Mouse (Mus musculus) heart, embryonic 14.5 days (tissue): ENCODE measurements around the gene E4f1. TPM values are rescaled to one million over a fixed set of nuclear protein-coding genes. Genes with fewer than 3 reads are reported as not detected.

Experiments
- ATAC-seq: fragments of 200-750 bp; cut with Nextera tagmentation; 2 replicates; pipeline ENCODE4 v1.8.0; 2017; ENCODE audit warnings: low read depth, moderate TSS enrichment; ENCODE audit not compliant: insufficient number of reproducible peaks, insufficient read depth, low FRiP score
- H3K27ac ChIP-seq, 2 experiments: fragments of 200-500 bp in 1 of 2; fragments of 300-500 bp in 1 of 2; sonication (generic) in 1 of 2; replicated peaks in 1 of 2; 2 replicates each; pipeline ENCODE4 v1.5.1; 2012 to 2014; ENCODE audit warnings: low read depth in 2 of 2, low read length in 2 of 2, control low read depth in 1 of 2, mild to moderate bottlenecking in 1 of 2, mixed read lengths in 1 of 2; ENCODE audit not compliant: control insufficient read depth in 1 of 2, insufficient read depth in 1 of 2
- H3K27me3 ChIP-seq: fragments of 300-500 bp; sonication (generic); 2 replicates; pipeline ENCODE4 v1.6.1; 2014; ENCODE audit warnings: mild to moderate bottlenecking, low read length, control low read depth; ENCODE audit not compliant: control insufficient read depth, insufficient read depth
- H3K36me3 ChIP-seq: fragments of 300-500 bp; sonication (generic); 2 replicates; pipeline ENCODE4 v1.6.1; 2014; ENCODE audit warnings: mild to moderate bottlenecking, control low read depth, low read length, mixed read lengths; ENCODE audit not compliant: control insufficient read depth, insufficient read depth
- H3K4me1 ChIP-seq, 2 experiments: fragments of 200-500 bp in 1 of 2; fragments of 300-500 bp in 1 of 2; sonication (generic) in 1 of 2; 2 replicates each; pipeline ENCODE4 v1.6.1; 2012 to 2014; ENCODE audit warnings: low read length in 2 of 2, control low read depth in 1 of 2, mixed read lengths in 1 of 2; ENCODE audit not compliant: control insufficient read depth in 2 of 2, insufficient read depth in 2 of 2
- H3K4me2 ChIP-seq: fragments of 300-500 bp; sonication (generic); 2 replicates; pipeline ENCODE4 v1.6.1; 2014; ENCODE audit warnings: mild to moderate bottlenecking, low read length
- H3K4me3 ChIP-seq, 2 experiments: fragments of 200-500 bp in 1 of 2; fragments of 300-500 bp in 1 of 2; sonication (generic) in 1 of 2; 2 replicates each; pipeline ENCODE4 v1.5.1; 2012 to 2014; ENCODE audit warnings: low read length in 2 of 2, mild to moderate bottlenecking in 2 of 2, control low read depth in 1 of 2, low read depth in 1 of 2, moderate library complexity in 1 of 2; ENCODE audit not compliant: control insufficient read depth in 1 of 2, insufficient read depth in 1 of 2
- H3K9ac ChIP-seq: fragments of 300-500 bp; sonication (generic); 2 replicates; pipeline ENCODE4 v1.6.1; 2014; ENCODE audit warnings: mild to moderate bottlenecking, low read length
- H3K9me3 ChIP-seq: fragments of 300-500 bp; sonication (generic); 2 replicates; pipeline ENCODE4 v1.6.1; 2016; ENCODE audit warnings: low read length, control low read depth; ENCODE audit not compliant: control insufficient read depth
- WGBS: fragments of 180-500 bp; shearing (Covaris S2); extraction: QIAGEN DNeasy Blood & Tissue Kit; methylation state at CpG from one replicate; pipeline ENCODE4 v1.1.7; 2014; 5-methylcytosine and 5-hydroxymethylcytosine counted together
- polyA plus RNA-seq: library from polyadenylated mRNA; unstranded; fragments of >200 nt; fragmentation: Nextera tagmentation; extraction: Ambion mirVana; gene quantifications from 2 replicates; pipeline ENCODE4 v1.2.1, GENCODE M21; 2014

Gene E4f1
- polyA plus RNA-seq, 1 experiment from 2014 or later = 16.0 TPM

- H3K4me1 ChIP-seq = peaks cover 6 to 7% of the 10 kb centered on the region in 2 experiments; a peak in 3 of 4 replicates
- WGBS = 89% methylated on average over 29 of the region's 30 CpGs
- no peaks in the 10 kb centered on the region for H3K27me3 ChIP-seq
- peaks cover 28% of the 10 kb centered on the region for H3K36me3 ChIP-seq
- H3K27ac ChIP-seq = no peak overlapping the region
- H3K9me3 ChIP-seq = no peaks in the 10 kb centered on the region
- no peak overlapping the region for H3K4me2 ChIP-seq
- H3K4me3 ChIP-seq = no peak overlapping the region
- no peak overlapping the region for H3K9ac ChIP-seq
- ATAC-seq = no peak
Observed at GRCm38 (mm10) chr17:24505286-24505955, 35.3 kb upstream of the E4f1 start.

- Histone ChIP-seq H3K9ac (no peak overlapping the region), H3K4me3 (no peak overlapping the region), H3K4me1 (peaks cover 6 to 7% of the 10 kb centered on the region in 2 experiments; a peak in 3 of 4 replicates), H3K27me3 (no peaks in the 10 kb centered on the region), H3K27ac (no peak overlapping the region), H3K36me3 (peaks cover 15% of the 10 kb centered on the region), H3K4me2 (no peak overlapping the region), H3K9me3 (no peaks in the 10 kb centered on the region)
- WGBS = 88% methylated on average over 10 of the region's 10 CpGs
- ATAC-seq = no peak
Observed at GRCm38 (mm10) chr17:24504085-24504484, 34.0 kb upstream of the E4f1 start.

GRCm38 (mm10) chr17:24502208-24502607, 32.1 kb upstream of the E4f1 start:
- Histone ChIP-seq H3K27me3 (no peaks in the 10 kb centered on the region), H3K36me3 (no peaks in the 10 kb centered on the region), H3K4me1 (peaks cover 6 to 7% of the 10 kb centered on the region in 2 experiments; a peak in 3 of 4 replicates), H3K4me3 (no peak overlapping the region), H3K4me2 (no peak overlapping the region), H3K9ac (no peak overlapping the region), H3K9me3 (no peaks in the 10 kb centered on the region), H3K27ac (no peak overlapping the region)
- WGBS = 35% methylated on average over 11 of the region's 11 CpGs
- no peak for ATAC-seq

GRCm38 (mm10) chr17:24496026-24496425, 25.9 kb upstream of the E4f1 start:
- no peak overlapping the region for H3K9ac ChIP-seq
- no peak overlapping the region for H3K27ac ChIP-seq
- no peaks in the 10 kb centered on the region for H3K4me1 ChIP-seq
- H3K36me3 ChIP-seq = no peaks in the 10 kb centered on the region
- no peaks in the 10 kb centered on the region for H3K9me3 ChIP-seq
- H3K27me3 ChIP-seq = peaks cover 2% of the 10 kb centered on the region; the same call in 1 of the 2 replicates
- WGBS = 63% methylated on average over 1 of the region's 1 CpGs
- ATAC-seq = no peak
- H3K4me2 ChIP-seq = no peak overlapping the region
- H3K4me3 ChIP-seq = no peak overlapping the region

GRCm38 (mm10) chr17:24495443-24495842, 25.3 kb upstream of the E4f1 start:
- no peak for ATAC-seq
- Histone ChIP-seq H3K27ac (no peak overlapping the region), H3K9ac (no peak overlapping the region), H3K4me2 (no peak overlapping the region), H3K36me3 (no peaks in the 10 kb centered on the region), H3K4me1 (no peaks in the 10 kb centered on the region), H3K4me3 (no peak overlapping the region), H3K27me3 (peaks cover 7% of the 10 kb centered on the region), H3K9me3 (no peaks in the 10 kb centered on the region)
- WGBS = 73% methylated on average over 3 of the region's 3 CpGs

- peaks cover 14% of the 10 kb centered on the region for H3K27me3 ChIP-seq
- H3K9me3 ChIP-seq = no peaks in the 10 kb centered on the region
- H3K27ac ChIP-seq = no peak overlapping the region
- H3K4me1 ChIP-seq = no peaks in the 10 kb centered on the region
- no peak for ATAC-seq
- H3K9ac ChIP-seq = no peak overlapping the region
- 40% methylated on average over 2 of the region's 2 CpGs for WGBS
- H3K4me2 ChIP-seq = no peak overlapping the region
- no peaks in the 10 kb centered on the region for H3K36me3 ChIP-seq
- no peak overlapping the region for H3K4me3 ChIP-seq
Observed at GRCm38 (mm10) chr17:24494627-24495335, 24.7 kb upstream of the E4f1 start.

- Histone ChIP-seq H3K9ac (no peak overlapping the region), H3K27me3 (peaks cover 41% of the 10 kb centered on the region), H3K4me2 (no peak overlapping the region), H3K9me3 (no peaks in the 10 kb centered on the region), H3K4me3 (no peak overlapping the region), H3K4me1 (peaks cover 4 to 14% of the 10 kb centered on the region in 2 experiments; a peak in 3 of 4 replicates), H3K36me3 (no peaks in the 10 kb centered on the region), H3K27ac (no peak overlapping the region)
- 86% methylated on average over 4 of the region's 4 CpGs for WGBS
- no peak for ATAC-seq
Observed at GRCm38 (mm10) chr17:24490399-24490798, 20.3 kb upstream of the E4f1 start.
